In genomic region chr5:146713088-146713487, GRCm38 (mm10) we compare ENCODE assay signal across 11 mouse cellular contexts.
DNase-seq lines count a peak whose midpoint lies in the region; ATAC-seq and TF ChIP-seq lines count a peak whose summit lies in the region.
"Had no signal": no experiment of that assay in that cellular context is flagged by ENCODE, and none has a peak within 500 bp of the region (broad histone marks: within the 10 kb centered on the region; RNA-seq: fewer than 3 reads in every experiment).

No protein-coding gene starts in this region.

- H3K4me1 ChIP-seq in hindbrain, embryonic 13.5 days (replicated peaks): peaks cover 20% of the 10 kb centered on the region
- peaks cover 26% of the 10 kb centered on the region for H3K4me1 ChIP-seq in neural tube, embryonic 13.5 days (replicated peaks)
- no peaks in the 10 kb centered on the region for H3K4me1 ChIP-seq in liver, postnatal 0 days (ENCODE audit: insufficient read depth)

- TF ChIP-seq EP300 in liver, postnatal 0 days (IDR thresholded peaks at IDR 0.05; ENCODE audit: low read depth): no peak

- ATAC-seq in hindbrain, embryonic 13.5 days (ENCODE audit: low FRiP score): peak; percentile 26; the same call in 1 of the 2 replicates
- ATAC-seq in neural tube, embryonic 13.5 days (ENCODE audit: low read depth): peak; percentile 44
- ATAC-seq in liver, postnatal 0 days: no peak
- ATAC-seq: activated CD4-positive, CD25-positive, alpha-beta regulatory T cell, adult 4 months had no signal

- H3K27ac ChIP-seq in hindbrain, embryonic 13.5 days: peak overlapping the region; percentile 86
- peak overlapping the region; percentile 89 for H3K27ac ChIP-seq in neural tube, embryonic 13.5 days (replicated peaks)
- no peak overlapping the region for H3K27ac ChIP-seq in liver, postnatal 0 days (ENCODE audit: low read depth)

- peak overlapping the region; percentile 37 for H3K4me2 ChIP-seq in hindbrain, embryonic 13.5 days
- peak overlapping the region; percentile 35 for H3K4me2 ChIP-seq in neural tube, embryonic 13.5 days
- H3K4me2 ChIP-seq in liver, postnatal 0 days (ENCODE audit: low read depth, low read length): no peak overlapping the region

- H3K9ac ChIP-seq in hindbrain, embryonic 13.5 days: peak overlapping the region; percentile 53; the same call in 1 of the 2 replicates
- peak overlapping the region; percentile 45 for H3K9ac ChIP-seq in neural tube, embryonic 13.5 days
- H3K9ac ChIP-seq in liver, postnatal 0 days (replicated peaks): no peak overlapping the region

- TF ChIP-seq CTCF in liver, postnatal 0 days (IDR thresholded peaks at IDR 0.05; ENCODE audit: low read depth): no peak

- DNase-seq in embryo, embryonic 11 days: peak; percentile 41
- DNase-seq in embryo, embryonic 10 days (ENCODE audit: low spot score): no peak
- peak; percentile 35 to 51 for DNase-seq in cerebellum, postnatal 25 days
- no peak for DNase-seq in liver, postnatal 0 days
- no peak for DNase-seq in adrenal gland, adult (ENCODE audit: inconsistent age in 2 of 2, low spot score in 1 of 2)
- DNase-seq in kidney, adult 9 months: no peak
- DNase-seq: heart, postnatal 4 days; liver had no signal

- no peaks in the 10 kb centered on the region for H3K36me3 ChIP-seq in hindbrain, embryonic 13.5 days
- H3K36me3 ChIP-seq in neural tube, embryonic 13.5 days: no peaks in the 10 kb centered on the region
- H3K36me3 ChIP-seq in liver, postnatal 0 days (replicated peaks; ENCODE audit: insufficient read depth, low read length): no peaks in the 10 kb centered on the region

- H3K27me3 ChIP-seq in hindbrain, embryonic 13.5 days: no peaks in the 10 kb centered on the region
- no peaks in the 10 kb centered on the region for H3K27me3 ChIP-seq in neural tube, embryonic 13.5 days
- H3K27me3 ChIP-seq in liver, postnatal 0 days (ENCODE audit: insufficient read depth, low read length): no peaks in the 10 kb centered on the region

- H3K4me3 ChIP-seq in hindbrain, embryonic 13.5 days: no peak overlapping the region
- no peak overlapping the region for H3K4me3 ChIP-seq in neural tube, embryonic 13.5 days
- H3K4me3 ChIP-seq in liver, postnatal 0 days (ENCODE audit: low read depth, low read length): no peak overlapping the region

- no peaks in the 10 kb centered on the region for H3K9me3 ChIP-seq in hindbrain, embryonic 13.5 days
- H3K9me3 ChIP-seq in neural tube, embryonic 13.5 days: no peaks in the 10 kb centered on the region
- no peaks in the 10 kb centered on the region for H3K9me3 ChIP-seq in liver, postnatal 0 days (ENCODE audit: low read length)

- 37% methylated on average over 10 of the region's 10 CpGs for WGBS in hindbrain, embryonic 13.5 days
- 35% methylated on average over 10 of the region's 10 CpGs for WGBS in neural tube, embryonic 13.5 days
- 79% methylated on average over 10 of the region's 10 CpGs for WGBS in liver, postnatal 0 days (ENCODE audit: insufficient replicate concordance)

Comparison
In these comparisons a context has a peak if more than half of its experiments do, and no peak if none do; other contexts are left out.
1. DNase-seq: peak in embryo, embryonic 11 days (single experiment) and cerebellum, postnatal 25 days (2 of 2); none in embryo, embryonic 10 days (single experiment), liver, postnatal 0 days (single experiment), adrenal gland, adult (0 of 2) and kidney, adult 9 months (single experiment).